Mouse (Mus musculus) liver, postnatal 0 days (tissue): ENCODE measurements at regions not wholly inside any gene's neighbourhood (a gene's known extent, or its start where the extent isn't known, plus 50 kb on each side); places are given as distances from the start of the nearest gene placed in this dataset.

Source experiments
- CTCF ChIP-seq: sonication (generic); IDR thresholded peaks from 2 replicates; pipeline ENCODE4 v1.5.1; 2016; ENCODE audit warnings: antibody characterized with exemption, low read depth
- EP300 ChIP-seq: IDR thresholded peaks from 2 replicates; pipeline ENCODE4 v1.6.1; 2016; ENCODE audit warnings: antibody characterized with exemption, low read depth, mild to moderate bottlenecking

GRCm38 (mm10) chr12:27150871-27151853 is 191.2 kb downstream of the Sox11 start:
- TF ChIP-seq CTCF: no peak
- TF ChIP-seq EP300: no peak
